Mouse (Mus musculus) frontal cortex, postnatal 36 days (tissue): ENCODE data around the gene Hoxb3.

Source experiments
- DNase-seq, 2 experiments: peaks; one replicate each; pipeline ENCODE4 v3.0.0; 2022; ENCODE audit warnings: low spot score in 2 of 2

Gene Hoxb3

GRCm38 (mm10) chr11:96317608-96318367, 5.3 kb upstream of the Hoxb3 start, which contains the start of gene Hoxb4:
TSS of gene Hoxb4 (plus strand) at chr11:96318267.
- DNase-seq = no peak

- DNase-seq = no peak
Measured at GRCm38 (mm10) chr11:96318368-96319070, 4.6 kb upstream of the Hoxb3 start.

- DNase-seq = no peak
Measured at GRCm38 (mm10) chr11:96319071-96319902, 3.8 kb upstream of the Hoxb3 start.

GRCm38 (mm10) chr11:96319910-96320309, 3.2 kb upstream of the Hoxb3 start:
- no peak for DNase-seq

- DNase-seq = no peak
Measured at GRCm38 (mm10) chr11:96320688-96321087, 2.4 kb upstream of the Hoxb3 start.

GRCm38 (mm10) chr11:96321846-96322245, 1.3 kb upstream of the Hoxb3 start:
- no peak for DNase-seq

GRCm38 (mm10) chr11:96322738-96323137, 388 bp upstream of the Hoxb3 start:
- DNase-seq = no peak

GRCm38 (mm10) chr11:96324125-96324524, 999 bp downstream of the Hoxb3 start:
- DNase-seq = no peak

GRCm38 (mm10) chr11:96324965-96325364, 1.8 kb downstream of the Hoxb3 start:
- no peak for DNase-seq

- no peak for DNase-seq
Measured at GRCm38 (mm10) chr11:96325747-96326212, 2.7 kb downstream of the Hoxb3 start.

- DNase-seq = no peak
Measured at GRCm38 (mm10) chr11:96326705-96327104, 3.6 kb downstream of the Hoxb3 start.

- DNase-seq = no peak
Measured at GRCm38 (mm10) chr11:96327122-96327521, 4.0 kb downstream of the Hoxb3 start.

- no peak for DNase-seq
Measured at GRCm38 (mm10) chr11:96327750-96328149, 4.6 kb downstream of the Hoxb3 start.

GRCm38 (mm10) chr11:96328605-96329004, 5.5 kb downstream of the Hoxb3 start:
- no peak for DNase-seq

GRCm38 (mm10) chr11:96332105-96332504, 9.0 kb downstream of the Hoxb3 start:
- no peak for DNase-seq

GRCm38 (mm10) chr11:96332618-96333032, 9.5 kb downstream of the Hoxb3 start:
- no peak for DNase-seq

- no peak for DNase-seq
Measured at GRCm38 (mm10) chr11:96333241-96334001, 10.3 kb downstream of the Hoxb3 start.

GRCm38 (mm10) chr11:96334002-96334364, 10.9 kb downstream of the Hoxb3 start:
- no peak for DNase-seq

GRCm38 (mm10) chr11:96334998-96335397, 11.9 kb downstream of the Hoxb3 start:
- no peak for DNase-seq

GRCm38 (mm10) chr11:96336597-96336996, 13.5 kb downstream of the Hoxb3 start:
- DNase-seq = no peak

GRCm38 (mm10) chr11:96337026-96337425, 13.9 kb downstream of the Hoxb3 start:
- DNase-seq = no peak
